Mouse (Mus musculus) heart, adult 2 months (tissue): Measurements from ENCODE around the gene Mei1.
A peak's percentile ranks its signal among the peaks of the same experiment; 100 is the strongest.

Source experiments
- CTCF ChIP-seq: fragments of 200-600 bp; IDR thresholded peaks from 2 replicates; pipeline ENCODE4 v1.8.1; 2022; ENCODE audit warnings: antibody characterized with exemption, mild to moderate bottlenecking, moderate library complexity
- EP300 ChIP-seq: fragments of 200-500 bp; IDR thresholded peaks from 2 replicates; pipeline ENCODE4 v1.6.1; 2011; ENCODE audit warnings: low read depth, low read length, control low read depth; ENCODE audit not compliant: insufficient read depth
- POLR2A ChIP-seq: fragments of 200-500 bp; IDR thresholded peaks from 2 replicates; pipeline ENCODE4 v1.6.1; 2011; ENCODE audit warnings: mild to moderate bottlenecking, low read depth, low read length, control low read depth; ENCODE audit not compliant: insufficient read depth

DNA sequence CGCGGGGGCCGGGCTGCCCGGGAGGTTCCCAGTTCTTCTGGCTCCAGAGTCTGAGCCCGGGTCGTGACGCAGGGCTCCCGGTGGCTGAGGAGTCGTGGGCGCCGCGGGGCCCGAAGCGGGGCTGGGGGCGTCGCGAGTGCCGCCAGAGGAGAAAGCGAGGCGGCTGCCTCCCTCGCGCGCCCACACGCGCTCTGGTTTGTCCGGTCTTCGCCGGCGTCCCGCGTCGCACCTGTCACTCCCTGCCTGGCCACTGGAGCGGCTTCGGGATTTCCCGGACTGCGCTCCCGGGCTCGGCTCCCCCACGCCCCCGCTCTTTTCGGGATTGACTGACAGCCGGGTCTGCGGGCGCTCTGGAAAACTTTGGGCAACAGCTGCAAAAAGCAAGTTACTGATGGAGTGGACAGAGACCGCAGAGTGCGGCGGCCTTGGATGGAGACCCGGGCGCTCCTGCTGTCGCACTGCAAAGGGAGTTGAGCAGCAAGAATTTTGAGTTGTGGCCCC is 77.9 kb downstream of the Mei1 start:
- TF ChIP-seq POLR2A (no peak), CTCF (peak; percentile 49), EP300 (no peak)
